Mouse (Mus musculus) cerebellum, postnatal 36 days (tissue): ENCODE results near the gene Dhrs7c.

Experiments used
- DNase-seq, 2 experiments: peaks; one replicate each; pipeline ENCODE4 v3.0.0; 2021 to 2022; ENCODE audit warnings: mixed read lengths in 2 of 2

Dhrs7c gene

DNA sequence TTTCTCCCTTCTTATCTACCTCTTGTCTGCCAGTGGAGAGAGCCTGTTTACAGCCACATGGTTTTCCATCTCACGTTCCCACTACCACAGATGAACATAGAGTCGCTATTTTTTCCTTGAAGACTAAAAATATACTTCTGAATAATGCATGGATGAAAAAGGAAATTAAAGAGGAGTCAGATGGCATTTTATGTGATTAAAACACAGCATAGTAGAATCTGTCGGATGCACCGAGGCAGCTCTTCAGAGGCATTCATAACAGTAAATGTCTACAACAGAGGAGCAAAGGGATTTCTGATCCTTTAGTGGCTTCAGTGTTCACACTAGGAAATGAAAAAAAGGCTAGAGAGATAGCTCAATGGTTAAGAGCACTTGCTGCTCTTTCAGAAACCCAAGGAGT, 47.2 kb downstream of the Dhrs7c start:
- DNase-seq: no peak

DNA sequence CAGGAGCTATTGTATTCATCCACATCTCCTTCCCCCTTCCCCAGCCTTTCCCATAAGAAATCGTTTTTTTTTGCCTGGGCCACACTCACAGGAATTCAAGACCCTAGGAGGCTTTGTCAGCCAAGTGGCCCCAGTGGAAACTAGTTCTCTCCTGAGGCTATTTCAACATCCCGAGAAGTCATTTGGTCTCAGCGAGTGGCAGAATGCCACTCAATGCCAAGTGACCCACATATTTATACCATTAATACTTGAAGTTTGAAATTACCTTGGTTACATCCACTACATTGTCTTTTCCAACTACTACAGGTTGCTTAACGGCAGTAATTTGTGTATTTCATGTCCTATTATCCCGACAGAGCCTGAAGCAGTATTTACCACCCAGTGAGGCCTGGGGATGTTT, 53.8 kb downstream of the Dhrs7c start:
- no peak for DNase-seq

DNA sequence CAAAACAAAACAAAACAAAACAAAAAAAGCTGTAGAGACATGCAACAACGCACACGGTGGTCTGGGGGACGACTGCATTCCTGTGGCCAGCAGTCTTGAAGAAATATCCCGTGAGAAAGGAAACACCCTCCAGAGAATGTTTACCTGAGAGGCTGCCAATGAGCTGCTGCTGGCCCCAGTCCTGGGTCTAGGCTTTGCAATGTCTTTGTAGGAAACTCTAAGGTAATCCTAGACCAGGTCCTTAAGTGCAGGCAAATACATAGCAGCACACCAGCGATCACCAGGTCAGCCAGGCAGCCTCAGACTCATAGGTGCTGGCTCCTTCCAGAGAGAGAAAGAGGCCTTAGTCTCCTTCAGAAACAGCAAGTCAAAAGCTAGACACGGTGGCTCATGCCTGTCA, 56.0 kb downstream of the Dhrs7c start:
- DNase-seq: no peak

DNA sequence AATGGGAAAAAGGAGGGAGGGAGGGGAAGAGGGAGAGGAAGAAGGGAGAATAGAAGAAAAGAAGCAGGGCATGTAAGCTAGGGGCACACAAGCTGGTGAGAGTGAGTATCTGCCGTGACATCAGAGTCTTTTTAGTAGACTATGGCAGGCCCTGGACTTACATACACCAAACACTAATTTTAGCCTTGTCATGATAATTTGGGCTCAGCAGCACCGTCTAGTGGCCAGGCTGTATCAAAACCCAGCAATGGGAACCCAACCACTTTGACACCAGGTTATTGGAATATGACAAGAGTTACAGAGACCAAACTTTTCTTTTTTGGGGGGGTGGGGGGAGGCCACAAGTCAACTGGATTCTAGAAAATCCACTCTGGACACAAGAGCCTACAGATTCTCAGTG, 57.0 kb downstream of the Dhrs7c start:
- peak; percentile 25 to 31 for DNase-seq

DNA sequence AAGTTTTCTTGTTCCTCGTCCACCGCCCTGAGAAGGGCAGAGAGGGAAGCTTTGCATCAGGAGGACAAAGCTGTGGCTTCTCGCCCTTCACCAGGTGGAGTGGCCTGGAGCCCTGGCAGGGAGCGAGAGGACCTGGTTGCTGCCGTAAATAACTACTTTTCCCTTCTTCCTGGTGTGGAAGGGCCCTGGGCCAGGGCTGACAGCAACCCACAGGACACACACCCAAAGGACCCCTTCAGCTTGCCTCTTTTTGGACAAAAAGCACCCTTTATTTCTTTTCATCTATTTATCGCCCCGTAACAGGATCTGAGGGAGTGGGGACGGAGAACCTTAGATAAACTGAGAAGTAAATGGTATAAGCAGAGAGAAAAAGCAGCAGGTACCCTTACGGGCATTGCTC, 60.5 kb downstream of the Dhrs7c start:
- DNase-seq: peak in 1 of 2 experiments; percentile 6

DNA sequence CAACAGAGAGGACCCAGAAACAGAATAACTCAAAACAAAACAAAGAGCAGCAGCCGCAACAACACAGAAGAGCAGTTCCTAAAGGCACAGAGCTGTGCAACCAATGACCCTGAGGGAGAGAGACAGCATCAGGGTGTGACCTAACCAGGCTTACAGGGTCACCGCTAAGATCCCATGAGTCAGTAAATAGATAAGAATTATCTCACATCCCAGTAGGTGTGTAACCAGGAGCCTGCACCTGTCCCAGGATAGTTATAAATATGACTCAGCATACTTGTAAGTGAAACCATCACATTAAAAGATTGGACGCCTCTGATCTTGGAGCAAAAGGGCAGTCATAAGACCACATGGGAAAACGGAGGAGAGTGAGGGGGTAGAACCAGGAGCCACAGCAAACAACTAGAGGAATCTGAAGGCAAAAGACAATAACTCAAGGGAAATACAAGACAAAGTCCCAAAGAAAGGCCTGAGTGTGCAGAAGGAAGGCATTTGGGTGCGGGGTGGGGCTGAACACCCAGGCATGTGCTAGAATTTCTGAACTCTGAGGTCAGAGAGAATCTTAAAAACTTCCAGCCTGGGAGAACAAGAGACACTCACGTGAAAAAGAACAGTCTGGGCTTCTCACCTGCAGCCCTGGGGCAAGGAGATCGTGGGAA, 62.9 kb downstream of the Dhrs7c start:
- DNase-seq: no peak

DNA sequence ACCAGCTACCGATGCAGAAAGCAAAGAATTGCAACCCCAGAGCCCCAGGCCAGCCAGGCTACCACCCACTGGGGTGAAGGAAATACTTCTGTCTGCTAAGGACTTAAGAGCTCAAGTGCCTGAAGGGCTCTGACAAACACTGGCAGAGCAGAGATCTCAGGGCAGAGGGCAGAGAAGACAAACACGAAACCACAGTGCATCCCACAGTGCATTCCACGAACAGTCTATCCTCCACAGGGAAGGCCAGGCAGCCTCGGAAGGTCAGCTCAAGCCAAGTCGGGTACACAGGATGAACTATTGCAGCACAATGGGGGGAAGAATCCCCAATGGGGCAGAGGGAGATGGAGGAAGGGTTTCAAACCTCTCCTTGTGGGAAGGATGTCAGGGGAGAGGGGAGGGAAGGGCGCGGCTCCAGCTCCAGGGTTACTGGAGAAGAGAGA, 63.4 kb downstream of the Dhrs7c start:
- no peak for DNase-seq

DNA sequence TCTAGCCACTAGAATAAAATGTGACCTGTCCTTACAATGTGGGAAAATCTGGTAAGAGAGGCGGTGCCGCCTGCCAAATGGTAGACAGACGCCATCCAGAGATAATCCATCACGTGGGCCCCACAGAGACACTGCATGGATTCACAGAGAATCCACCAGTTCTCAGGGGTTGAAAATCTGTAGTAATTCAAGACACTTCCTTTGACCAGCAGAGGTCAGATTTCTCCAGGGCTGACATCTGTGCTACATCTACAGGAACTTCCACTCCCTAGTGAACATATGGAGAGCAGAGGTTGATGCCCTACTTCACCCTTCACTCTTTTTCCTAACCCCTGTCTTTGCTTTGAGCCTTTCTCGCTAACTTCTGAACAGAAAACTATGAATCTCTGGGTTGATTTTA, 67.1 kb downstream of the Dhrs7c start:
- DNase-seq: no peak
